Mouse (Mus musculus) heart, embryonic 16.5 days (tissue): ENCODE measurements around the gene Gm5294. TPM values are rescaled to one million over a fixed set of nuclear protein-coding genes. Genes with fewer than 3 reads are reported as not detected.

Experiments
- ATAC-seq: fragments of 200-750 bp; cut with Nextera tagmentation; replicated peaks from 2 replicates; pipeline ENCODE4 v1.8.0; 2017; ENCODE audit warnings: moderate number of reproducible peaks; ENCODE audit not compliant: insufficient read depth, low FRiP score; ENCODE audit errors: extremely low read depth
- H3K27ac ChIP-seq: fragments of 300-500 bp; sonication (generic); 2 replicates; pipeline ENCODE4 v1.5.1; 2014; ENCODE audit warnings: mild to moderate bottlenecking, low read length, control low read depth, moderate library complexity
- H3K27me3 ChIP-seq: fragments of 300-500 bp; sonication (generic); 2 replicates; pipeline ENCODE4 v1.6.1; 2014; ENCODE audit warnings: low read length, mixed read lengths; ENCODE audit not compliant: control insufficient read depth, insufficient read depth
- H3K36me3 ChIP-seq: fragments of 300-500 bp; sonication (generic); 2 replicates; pipeline ENCODE4 v1.6.1; 2014; ENCODE audit not compliant: control insufficient read depth, insufficient read depth
- H3K4me1 ChIP-seq: fragments of 300-500 bp; sonication (generic); 2 replicates; pipeline ENCODE4 v1.6.1; 2014; ENCODE audit warnings: low read length, mixed read lengths; ENCODE audit not compliant: control insufficient read depth, insufficient read depth
- H3K4me2 ChIP-seq: fragments of 300-500 bp; sonication (generic); 2 replicates; pipeline ENCODE4 v1.6.1; 2014; ENCODE audit warnings: low read depth, mild to moderate bottlenecking, control low read depth, low read length
- H3K4me3 ChIP-seq: fragments of 300-500 bp; sonication (generic); 2 replicates; pipeline ENCODE4 v1.5.1; 2014; ENCODE audit warnings: mild to moderate bottlenecking, control low read depth, low read length
- H3K9ac ChIP-seq: fragments of 300-500 bp; sonication (generic); 2 replicates; pipeline ENCODE4 v1.6.1; 2014; ENCODE audit warnings: low read length, control low read depth
- H3K9me3 ChIP-seq: fragments of 300-500 bp; sonication (generic); replicated peaks from 2 replicates; pipeline ENCODE4 v1.6.1; 2016; ENCODE audit warnings: low read length; ENCODE audit not compliant: control insufficient read depth
- WGBS: fragments of 180-500 bp; shearing (Covaris S2); extraction: QIAGEN DNeasy Blood & Tissue Kit; methylation state at CpG from one replicate; pipeline ENCODE4 v1.1.7; 2014; 5-methylcytosine and 5-hydroxymethylcytosine counted together
- polyA plus RNA-seq: library from polyadenylated mRNA; unstranded; fragments of >200 nt; fragmentation: Nextera tagmentation; extraction: Ambion mirVana; gene quantifications from 2 replicates; pipeline ENCODE4 v1.2.1, GENCODE M21; 2015

The Gm5294 gene
- polyA plus RNA-seq, 1 experiment from 2014 or later: 0.24 TPM

DNA sequence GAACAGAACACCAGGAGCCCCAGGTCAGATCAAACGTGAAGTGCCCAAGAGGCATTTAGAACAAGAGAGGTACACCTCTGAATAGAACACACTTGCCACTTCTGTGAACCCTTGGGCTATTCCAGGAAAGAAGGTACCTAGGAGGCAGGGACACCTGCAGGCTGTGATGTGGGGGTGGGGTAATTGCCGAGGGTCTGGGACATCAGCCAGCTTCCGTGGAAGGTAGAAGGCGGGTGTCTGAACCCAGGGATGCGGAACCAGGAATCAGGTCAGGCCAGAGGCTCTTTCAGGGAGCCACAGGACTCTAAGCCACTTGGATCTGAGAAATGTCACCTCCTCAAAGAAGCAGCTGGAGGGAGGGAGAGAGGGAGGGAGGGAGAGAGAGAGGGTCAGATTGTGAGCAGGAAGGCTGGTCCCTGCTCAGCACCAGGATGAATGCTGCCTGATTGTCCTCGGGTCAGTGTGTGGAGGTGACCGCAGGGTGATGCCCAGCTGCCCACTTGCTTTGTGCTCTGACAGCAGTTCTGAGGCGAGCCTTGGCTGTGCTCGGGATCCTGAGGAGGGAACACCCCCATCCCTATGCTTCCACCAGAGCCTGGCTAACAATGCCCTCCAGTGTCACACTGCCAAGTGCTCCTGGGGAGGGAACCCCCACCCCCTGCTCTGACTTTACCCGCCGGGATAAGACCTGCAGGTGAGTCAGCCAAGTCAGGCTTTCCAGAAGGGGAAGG, 31.2 kb upstream of the Gm5294 start:
- H3K9ac ChIP-seq: no peak overlapping the region
- H3K27ac ChIP-seq: no peak overlapping the region
- no peak for ATAC-seq
- H3K27me3 ChIP-seq: no peaks in the 10 kb centered on the region
- no peak overlapping the region for H3K4me3 ChIP-seq
- no peak overlapping the region for H3K4me2 ChIP-seq
- H3K4me1 ChIP-seq: peaks cover under 1% of the 10 kb centered on the region
- no peaks in the 10 kb centered on the region for H3K36me3 ChIP-seq
- WGBS: 55% methylated on average over 11 of the region's 11 CpGs
- no peaks in the 10 kb centered on the region for H3K9me3 ChIP-seq

GRCm38 (mm10) chr5:138790954-138791480, 28.9 kb upstream of the Gm5294 start:
- Histone ChIP-seq H3K4me1 (no peaks in the 10 kb centered on the region), H3K27ac (no peak overlapping the region), H3K9ac (no peak overlapping the region), H3K4me3 (no peak overlapping the region), H3K36me3 (peaks cover 10% of the 10 kb centered on the region; the same call in 1 of the 2 replicates), H3K27me3 (no peaks in the 10 kb centered on the region), H3K9me3 (no peaks in the 10 kb centered on the region), H3K4me2 (no peak overlapping the region)
- ATAC-seq: no peak
- 80% methylated on average over 11 of the region's 11 CpGs for WGBS

- no peak overlapping the region for H3K27ac ChIP-seq
- H3K9ac ChIP-seq: no peak overlapping the region
- ATAC-seq: no peak
- WGBS: 57% methylated on average over 7 of the region's 7 CpGs
- H3K36me3 ChIP-seq: peaks cover 4% of the 10 kb centered on the region; the same call in 1 of the 2 replicates
- H3K4me1 ChIP-seq: no peaks in the 10 kb centered on the region
- H3K4me2 ChIP-seq: no peak overlapping the region
- no peak overlapping the region for H3K4me3 ChIP-seq
- H3K27me3 ChIP-seq: no peaks in the 10 kb centered on the region
- H3K9me3 ChIP-seq: no peaks in the 10 kb centered on the region
These were observed 18.2 kb upstream of the Gm5294 start for GRCm38 (mm10) chr5:138801588-138802116.

DNA sequence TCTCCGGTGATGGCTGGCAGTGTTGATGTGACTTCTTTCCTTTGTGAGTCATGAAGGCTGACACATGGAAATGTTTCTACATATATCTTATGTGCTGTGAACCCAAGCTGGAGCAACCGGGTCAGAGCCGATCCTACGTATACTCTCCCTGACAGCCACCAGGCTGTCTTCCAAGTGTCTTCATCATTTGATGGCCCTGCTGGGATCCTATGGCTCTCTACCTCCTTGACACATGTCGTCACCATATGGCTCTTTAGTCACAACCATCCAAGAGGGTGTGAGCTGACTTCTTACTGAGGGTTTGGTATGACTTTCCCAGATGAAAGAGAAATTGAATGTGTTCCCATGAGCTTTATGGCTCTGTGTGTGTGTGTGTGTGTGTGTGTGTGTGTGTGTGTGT, 15.6 kb upstream of the Gm5294 start:
- no peaks in the 10 kb centered on the region for H3K4me1 ChIP-seq
- peaks cover 4% of the 10 kb centered on the region; the same call in 1 of the 2 replicates for H3K36me3 ChIP-seq
- no peak overlapping the region for H3K4me3 ChIP-seq
- 81% methylated on average over 5 of the region's 5 CpGs for WGBS
- no peak overlapping the region for H3K9ac ChIP-seq
- H3K27me3 ChIP-seq: no peaks in the 10 kb centered on the region
- H3K9me3 ChIP-seq: no peaks in the 10 kb centered on the region
- no peak overlapping the region for H3K4me2 ChIP-seq
- ATAC-seq: no peak
- H3K27ac ChIP-seq: no peak overlapping the region

- peaks cover 5% of the 10 kb centered on the region; the same call in 1 of the 2 replicates for H3K4me1 ChIP-seq
- H3K4me2 ChIP-seq: no peak overlapping the region
- H3K27me3 ChIP-seq: no peaks in the 10 kb centered on the region
- no peak overlapping the region for H3K9ac ChIP-seq
- H3K4me3 ChIP-seq: no peak overlapping the region
- WGBS: 57% methylated on average over 6 of the region's 6 CpGs
- H3K27ac ChIP-seq: no peak overlapping the region
- peak; percentile 63; the same call in 1 of the 2 replicates for ATAC-seq
- no peaks in the 10 kb centered on the region for H3K9me3 ChIP-seq
- peaks cover 4% of the 10 kb centered on the region; the same call in 1 of the 2 replicates for H3K36me3 ChIP-seq
These were observed 10.1 kb upstream of the Gm5294 start for GRCm38 (mm10) chr5:138809767-138810166.

DNA sequence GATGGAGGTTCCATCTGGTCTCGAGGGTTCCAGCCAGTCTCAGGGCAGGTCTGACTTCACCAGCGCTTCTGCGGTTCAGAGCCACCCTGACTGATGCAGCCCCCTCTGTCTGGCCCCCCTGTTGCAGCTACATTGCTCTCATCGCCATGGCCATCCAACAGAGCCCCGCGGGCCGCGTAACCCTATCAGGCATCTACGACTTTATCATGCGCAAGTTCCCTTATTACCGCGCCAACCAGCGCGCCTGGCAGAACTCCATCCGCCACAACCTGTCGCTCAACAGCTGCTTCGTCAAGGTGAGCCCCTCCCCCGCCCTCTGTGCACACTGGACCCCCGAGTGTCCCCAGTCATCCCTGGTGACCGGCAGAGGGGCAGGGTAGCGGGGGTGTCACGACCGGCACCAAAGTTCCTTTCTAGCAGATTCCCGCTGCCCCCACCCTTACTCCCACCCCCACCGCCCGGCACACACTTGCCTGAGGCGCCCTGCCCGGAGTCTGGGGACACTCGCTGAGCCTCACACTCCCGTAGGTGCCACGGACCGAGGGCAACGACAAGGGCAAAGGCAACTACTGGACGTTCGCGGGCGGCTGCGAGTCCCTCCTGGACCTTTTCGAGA, 945 bp downstream of the Gm5294 start:
- peak overlapping the region; percentile 49 for H3K4me3 ChIP-seq
- H3K4me2 ChIP-seq: peak overlapping the region; percentile 78
- H3K36me3 ChIP-seq: no peaks in the 10 kb centered on the region
- WGBS: 3% methylated on average over 39 of the region's 39 CpGs
- no peak; the same call in 1 of the 2 replicates for ATAC-seq
- H3K27ac ChIP-seq: no peak overlapping the region
- H3K9ac ChIP-seq: peak overlapping the region; percentile 54
- no peaks in the 10 kb centered on the region; the same call in 1 of the 2 replicates for H3K9me3 ChIP-seq
- peaks cover 42% of the 10 kb centered on the region for H3K27me3 ChIP-seq
- no peaks in the 10 kb centered on the region for H3K4me1 ChIP-seq

DNA sequence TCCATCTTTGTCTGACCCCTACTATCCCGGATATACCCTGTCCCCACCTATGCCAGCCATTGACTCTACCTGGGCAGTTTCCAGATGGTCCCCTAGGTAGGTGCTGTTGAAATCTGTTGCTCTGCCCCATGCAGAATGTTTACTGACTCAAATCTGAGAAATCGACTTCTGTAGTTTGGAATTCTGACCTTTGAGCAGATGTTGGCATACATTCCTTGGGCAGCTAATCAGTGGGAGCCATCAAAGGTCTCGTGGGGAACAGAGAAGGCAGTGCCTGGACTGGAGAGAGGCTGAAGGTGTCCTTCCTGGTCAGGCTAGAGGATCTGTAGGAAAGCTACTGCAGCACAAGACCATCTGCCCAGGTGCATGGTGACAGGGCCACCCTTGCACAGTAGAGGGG, 5.2 kb downstream of the Gm5294 start:
- Histone ChIP-seq H3K36me3 (no peaks in the 10 kb centered on the region), H3K4me1 (no peaks in the 10 kb centered on the region), H3K4me2 (no peak overlapping the region), H3K9ac (no peak overlapping the region), H3K4me3 (no peak overlapping the region), H3K27ac (no peak overlapping the region), H3K27me3 (peaks cover 31% of the 10 kb centered on the region), H3K9me3 (no peaks in the 10 kb centered on the region)
- 53% methylated on average over 3 of the region's 3 CpGs for WGBS
- no peak for ATAC-seq

DNA sequence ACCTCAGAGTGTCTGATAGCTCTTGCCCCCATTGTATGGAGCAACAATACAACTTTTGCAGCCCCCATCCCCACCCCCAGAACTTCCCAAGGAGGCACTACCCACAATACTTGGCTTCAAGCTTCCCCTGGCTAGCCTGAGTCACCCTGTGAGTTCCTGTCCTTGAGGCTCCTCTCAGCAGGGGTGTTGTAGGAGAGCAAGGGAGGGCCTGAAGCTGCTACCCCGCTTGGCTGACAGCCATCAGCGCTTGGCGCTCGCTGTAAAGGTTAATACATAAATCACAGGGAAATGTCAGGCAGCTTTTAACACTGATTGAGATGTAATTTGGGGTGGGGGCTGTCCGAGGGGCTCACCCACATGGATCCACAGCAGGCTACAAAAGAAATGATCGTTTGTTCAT, 13.5 kb downstream of the Gm5294 start:
- no peak overlapping the region for H3K4me3 ChIP-seq
- no peak overlapping the region for H3K27ac ChIP-seq
- H3K4me1 ChIP-seq: peaks cover 2% of the 10 kb centered on the region; the same call in 1 of the 2 replicates
- 34% methylated on average over 6 of the region's 6 CpGs for WGBS
- no peak; the same call in 1 of the 2 replicates for ATAC-seq
- H3K36me3 ChIP-seq: no peaks in the 10 kb centered on the region
- H3K9ac ChIP-seq: no peak overlapping the region
- no peaks in the 10 kb centered on the region for H3K9me3 ChIP-seq
- no peaks in the 10 kb centered on the region for H3K27me3 ChIP-seq
- no peak overlapping the region for H3K4me2 ChIP-seq

DNA sequence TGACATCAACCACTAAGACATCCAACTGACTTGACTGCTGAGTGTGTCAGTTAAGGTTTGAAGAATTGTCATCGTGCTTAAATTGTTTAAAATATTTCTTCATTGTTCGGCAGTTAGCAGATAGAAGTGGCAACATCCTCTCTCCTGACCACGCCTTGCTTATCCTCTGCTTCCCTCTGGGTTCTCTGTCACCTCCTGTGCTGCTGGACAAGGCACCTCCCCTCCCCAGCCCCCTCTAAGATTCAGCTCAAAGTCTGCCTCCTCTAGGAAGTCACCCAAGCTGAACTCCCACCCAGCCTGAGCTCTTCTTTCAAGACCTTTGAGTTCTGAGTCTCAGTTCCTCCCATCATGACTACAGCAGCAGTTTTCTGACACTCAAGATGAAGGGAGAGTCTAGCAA, 15.0 kb downstream of the Gm5294 start:
- Histone ChIP-seq H3K4me1 (peaks cover 2% of the 10 kb centered on the region; the same call in 1 of the 2 replicates), H3K4me2 (no peak overlapping the region)
- WGBS: 76% methylated on average over 3 of the region's 3 CpGs

More for the DNA sequence above, 15.0 kb downstream of the Gm5294 start:
- Histone ChIP-seq H3K36me3 (no peaks in the 10 kb centered on the region), H3K27me3 (no peaks in the 10 kb centered on the region), H3K9ac (no peak overlapping the region), H3K27ac (no peak overlapping the region), H3K9me3 (peaks cover 3% of the 10 kb centered on the region; the same call in 1 of the 2 replicates), H3K4me3 (no peak overlapping the region)
- ATAC-seq: no peak
